Mouse (Mus musculus) layer of hippocampus, adult 9-10 months (tissue): Measurements from ENCODE around the gene Lamc3.

Source experiments
- DNase-seq: peaks from one replicate; pipeline ENCODE4 v3.0.0; 2022; ENCODE audit warnings: low spot score

Gene Lamc3

DNA sequence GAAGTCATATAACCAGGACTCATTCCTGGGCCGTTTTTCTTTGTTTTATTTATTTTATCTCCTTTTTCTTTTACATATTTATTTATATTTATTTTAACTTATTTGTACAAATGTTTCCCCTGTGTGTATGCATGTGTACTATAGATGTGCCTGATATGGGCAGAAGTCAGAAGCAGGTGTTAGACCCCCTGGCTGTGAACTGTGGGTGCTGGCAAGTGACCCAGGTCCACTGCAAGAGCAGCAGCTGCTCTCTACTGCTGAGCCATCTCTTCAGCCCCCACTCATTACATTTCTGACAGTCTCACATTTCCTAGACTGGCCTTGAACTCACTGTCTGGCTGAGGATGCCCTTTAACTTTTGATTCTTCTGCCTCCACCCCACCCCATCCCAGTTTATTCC, 51.2 kb downstream of the Lamc3 start:
- DNase-seq: no peak

DNA sequence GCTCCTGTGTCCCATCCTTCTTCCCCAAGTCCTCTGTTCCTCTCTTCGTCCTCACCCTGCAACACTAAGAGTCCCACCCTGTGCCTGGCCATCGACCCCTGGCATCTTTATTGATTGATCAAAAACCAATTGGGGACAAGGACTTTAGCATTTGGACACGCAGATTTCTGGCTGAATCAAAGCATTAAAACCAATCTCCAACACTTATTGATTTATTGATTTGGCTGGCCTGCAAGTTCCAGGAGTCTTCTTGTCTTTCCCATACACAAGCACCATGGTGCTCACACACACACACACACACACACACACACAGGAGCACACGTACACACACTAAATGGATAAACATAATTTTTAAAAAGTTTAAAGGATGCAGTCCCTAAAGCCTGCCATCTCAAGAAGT, 55.9 kb downstream of the Lamc3 start:
- DNase-seq: no peak

DNA sequence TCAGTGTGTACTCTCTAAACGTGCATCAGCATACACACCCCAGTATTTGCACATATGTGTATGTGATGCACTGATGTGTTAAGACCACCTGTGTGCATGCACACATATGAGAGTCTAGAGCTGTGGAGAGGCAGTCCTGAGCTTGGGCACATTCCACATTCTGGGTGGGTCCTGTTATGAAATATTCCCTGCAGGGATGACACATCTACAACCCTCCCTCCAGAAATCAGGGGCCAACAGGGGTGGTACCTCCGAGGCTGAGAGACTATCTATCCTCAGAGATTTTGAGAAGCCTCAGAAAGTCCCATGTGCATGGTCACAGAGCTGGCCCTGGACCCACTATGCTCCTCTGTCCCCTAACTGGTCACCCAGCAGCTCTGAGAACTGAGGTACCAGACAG, 58.5 kb downstream of the Lamc3 start:
- DNase-seq: no peak

DNA sequence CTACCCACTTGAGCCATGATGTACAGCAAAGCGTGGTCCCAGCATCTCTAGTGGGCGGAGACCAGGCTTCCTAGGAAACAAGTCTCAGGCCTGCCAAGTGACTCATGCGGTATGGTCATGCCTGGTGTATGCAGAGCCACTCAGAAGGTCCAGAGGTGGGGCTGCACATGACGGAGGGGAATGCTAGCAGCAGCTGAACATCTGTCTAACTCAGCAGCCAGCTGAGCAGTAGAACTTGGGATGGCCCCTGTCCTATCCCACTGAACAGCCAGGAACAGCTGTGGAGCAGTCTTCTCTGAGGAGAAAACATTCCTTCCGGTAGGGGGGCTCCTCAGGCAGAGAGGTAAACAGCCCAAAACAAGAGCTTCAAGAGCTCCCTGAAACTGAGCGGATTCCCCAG, 61.3 kb downstream of the Lamc3 start:
- no peak for DNase-seq

DNA sequence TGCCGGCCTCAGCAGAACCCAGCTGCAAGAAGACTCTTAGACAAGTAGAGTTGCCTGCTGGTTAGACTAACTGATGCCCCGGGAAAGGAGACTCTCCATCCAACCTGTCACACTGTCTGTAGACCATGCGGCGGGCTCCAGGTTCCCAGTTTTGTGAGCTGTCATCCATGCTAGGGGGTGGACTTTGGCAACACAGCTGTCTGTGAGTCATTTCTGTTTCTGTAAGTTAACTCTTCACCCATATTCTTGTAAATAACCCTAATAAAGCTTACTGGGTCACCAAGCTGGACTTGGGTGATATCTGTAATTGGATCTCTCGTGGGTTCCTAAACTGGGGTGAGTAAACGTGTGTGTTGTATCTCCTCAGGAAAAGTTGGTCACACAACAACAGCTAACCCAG, 61.7 kb downstream of the Lamc3 start:
- no peak for DNase-seq

DNA sequence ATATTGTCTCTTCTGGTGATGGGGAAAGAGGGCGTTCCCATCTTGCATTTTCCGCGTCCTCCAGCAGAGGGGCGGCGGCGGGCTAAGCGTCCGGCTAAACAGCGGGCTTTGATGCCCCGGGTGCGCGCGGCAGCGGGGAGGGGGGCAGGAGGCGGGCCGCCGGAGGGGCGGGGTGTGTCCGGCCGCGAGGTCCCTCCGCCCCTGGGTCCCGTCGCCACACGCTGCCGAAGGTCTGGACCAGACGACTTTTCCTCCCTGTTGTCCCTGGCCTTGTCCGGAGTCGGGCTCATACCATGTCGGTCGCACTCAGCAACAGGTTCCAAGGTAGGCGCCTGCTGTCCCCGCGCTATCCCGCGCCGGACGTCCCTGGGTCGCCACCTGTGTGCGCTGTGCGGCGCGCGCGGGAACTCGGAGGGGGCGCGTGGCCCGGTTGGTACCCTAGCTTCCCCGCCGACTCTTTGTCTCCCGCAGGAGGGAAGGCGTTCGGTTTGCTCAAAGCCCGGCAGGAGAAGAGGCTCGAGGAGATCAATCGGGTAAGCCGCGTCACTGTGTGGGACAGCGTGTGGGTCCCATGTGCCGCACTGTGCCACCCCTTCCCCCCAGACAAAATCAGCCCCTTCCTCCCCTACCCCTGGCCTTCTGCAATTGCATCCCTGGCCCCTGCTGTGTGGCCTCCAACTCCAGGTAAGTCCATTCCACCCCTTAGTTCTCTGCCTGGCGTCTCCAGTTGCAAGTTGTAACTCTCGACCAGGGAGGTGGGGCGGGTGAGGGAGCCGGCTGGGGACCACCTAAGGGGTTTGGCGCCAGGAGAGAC, 63.2 kb downstream of the Lamc3 start, which contains the start of gene Aif1l:
Gene Aif1l (plus strand): TSS at position 82 of the 814 bp plus-strand sequence.
- no peak for DNase-seq

DNA sequence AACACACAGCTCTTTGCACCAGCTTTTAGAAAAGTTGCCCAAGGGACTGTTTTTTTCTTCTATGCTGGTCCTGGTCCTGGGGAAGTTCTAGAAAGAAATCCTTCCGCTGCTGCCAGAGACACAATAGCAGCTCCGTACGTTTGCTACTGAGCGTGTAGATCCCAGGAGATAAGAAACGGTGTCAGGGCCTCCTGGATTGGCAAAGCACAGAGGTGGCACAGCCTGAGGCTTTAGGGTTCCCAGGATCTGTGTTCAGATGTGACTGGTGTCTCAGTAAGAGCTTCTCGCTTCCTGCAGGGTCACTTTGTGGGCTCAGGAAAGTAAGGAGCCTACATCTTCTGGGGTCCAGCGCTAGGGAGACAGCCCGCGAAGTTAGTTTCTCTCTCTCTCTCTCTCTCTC, 63.9 kb downstream of the Lamc3 start:
- DNase-seq: no peak

DNA sequence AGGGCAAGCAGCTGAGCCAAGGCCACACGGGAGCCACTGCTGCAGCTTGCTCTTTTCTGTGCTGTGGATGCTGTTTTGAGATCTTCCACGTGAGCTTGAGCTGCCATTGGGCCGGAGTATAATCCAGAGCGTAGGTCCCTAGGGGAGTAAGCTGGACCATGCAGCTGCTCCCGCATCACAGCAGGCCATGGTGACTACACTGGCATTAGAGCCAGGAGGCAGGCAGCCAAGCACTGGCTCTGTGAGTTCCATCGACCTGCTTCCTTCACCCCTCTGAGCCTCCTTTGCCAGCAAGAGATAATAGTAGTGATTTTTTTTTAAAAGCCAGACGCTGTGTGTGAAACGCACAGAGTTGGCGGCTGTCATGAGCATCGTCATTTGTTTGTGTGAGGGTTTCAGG, 65.1 kb downstream of the Lamc3 start:
- no peak for DNase-seq

DNA sequence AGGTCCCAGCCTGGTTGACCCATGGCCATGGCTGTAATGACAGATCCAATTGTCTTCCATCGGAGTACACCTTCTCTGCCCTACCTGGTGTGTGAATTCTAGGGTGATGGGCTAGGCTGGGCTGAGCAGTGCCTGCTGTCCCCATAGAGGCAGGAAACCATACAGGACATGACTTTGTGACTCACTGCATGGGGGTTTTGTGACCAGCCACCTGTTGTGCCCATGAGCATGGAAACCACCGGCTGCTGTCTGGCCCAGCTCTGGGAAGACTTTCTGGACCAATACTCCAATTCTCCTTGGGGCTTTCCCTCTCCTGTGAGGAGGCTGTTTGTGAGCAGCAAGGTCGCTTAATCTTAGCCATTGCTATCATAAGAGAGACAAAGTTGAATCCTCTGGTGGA, 65.6 kb downstream of the Lamc3 start:
- DNase-seq: no peak

DNA sequence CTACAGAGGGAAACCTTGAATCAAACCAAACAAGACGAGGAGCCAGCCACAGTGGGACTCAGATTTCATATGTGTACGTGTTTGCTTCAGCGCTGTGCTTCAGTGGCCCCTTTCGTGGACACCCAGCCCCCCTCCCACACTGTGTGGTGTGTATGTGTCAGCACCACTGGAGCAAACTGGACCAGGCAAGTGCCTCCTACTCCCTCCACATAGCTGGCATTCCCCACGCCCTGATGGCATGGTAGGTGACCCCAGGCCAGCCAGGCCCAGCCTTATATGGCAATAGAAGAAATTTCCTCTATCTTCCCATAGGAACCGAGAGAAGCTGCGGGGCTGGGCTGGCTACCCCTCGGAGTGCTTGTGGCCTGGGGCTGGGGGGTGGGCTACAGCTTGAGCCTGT, 66.6 kb downstream of the Lamc3 start:
- no peak for DNase-seq

DNA sequence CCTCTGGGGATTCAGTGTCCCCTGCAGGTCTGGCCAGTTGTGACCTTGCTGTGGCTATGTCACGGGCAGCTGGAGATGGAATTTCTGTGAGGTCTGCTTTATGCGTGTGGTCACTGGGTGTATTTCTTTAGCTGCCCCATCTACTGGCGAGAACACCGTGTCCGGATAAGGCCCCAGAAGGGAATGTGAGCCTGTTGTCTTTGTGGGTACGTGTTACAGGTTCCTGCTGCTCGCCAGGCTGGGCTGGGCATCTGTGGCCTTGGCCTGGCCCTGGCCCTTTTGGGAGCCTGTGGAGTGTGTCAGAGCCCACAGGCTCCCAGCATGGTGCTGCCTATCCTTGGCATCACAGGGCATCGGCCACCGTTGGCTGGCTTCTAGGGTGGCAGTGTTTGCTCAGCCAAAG, 67.7 kb downstream of the Lamc3 start:
- DNase-seq: no peak

DNA sequence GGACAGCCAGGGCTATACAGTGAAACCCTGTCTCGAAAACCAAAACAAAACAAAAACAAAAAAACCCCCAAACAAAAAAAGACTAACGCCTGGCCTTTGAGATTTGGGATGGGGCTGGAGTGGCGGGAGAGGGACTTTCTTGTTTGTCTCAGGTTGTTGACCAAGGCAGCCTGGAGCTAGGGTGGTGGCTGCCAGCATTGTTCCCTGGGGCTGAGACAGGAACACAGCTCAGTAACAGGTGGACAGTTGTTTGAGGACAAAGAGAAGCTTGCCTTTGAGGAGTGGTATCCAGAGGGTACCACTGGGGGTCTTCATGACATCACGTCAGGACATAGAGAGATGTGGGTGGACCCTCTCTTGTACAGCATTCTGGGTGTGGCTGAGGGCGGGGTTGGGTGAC, 68.6 kb downstream of the Lamc3 start:
- no peak for DNase-seq

DNA sequence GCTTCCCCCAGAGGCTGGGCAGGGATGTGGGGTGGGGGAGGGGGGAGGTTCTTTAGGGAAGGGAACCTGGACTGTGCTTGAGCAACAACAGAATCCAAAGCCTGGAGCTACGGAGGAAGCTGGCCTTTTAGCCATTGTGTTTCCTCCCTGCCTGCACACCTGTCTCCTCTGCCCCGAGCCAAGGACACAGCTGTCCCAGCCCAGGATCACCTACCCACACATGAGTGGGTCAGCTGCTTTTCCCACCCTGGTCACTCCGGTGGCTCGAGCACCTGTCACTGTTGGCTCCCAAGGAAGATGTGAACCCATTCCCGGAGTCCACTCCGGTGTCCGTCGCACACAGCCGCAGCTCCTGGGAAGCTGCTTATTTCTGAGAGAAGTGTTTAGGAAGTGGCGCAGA, 70.1 kb downstream of the Lamc3 start:
- no peak for DNase-seq

DNA sequence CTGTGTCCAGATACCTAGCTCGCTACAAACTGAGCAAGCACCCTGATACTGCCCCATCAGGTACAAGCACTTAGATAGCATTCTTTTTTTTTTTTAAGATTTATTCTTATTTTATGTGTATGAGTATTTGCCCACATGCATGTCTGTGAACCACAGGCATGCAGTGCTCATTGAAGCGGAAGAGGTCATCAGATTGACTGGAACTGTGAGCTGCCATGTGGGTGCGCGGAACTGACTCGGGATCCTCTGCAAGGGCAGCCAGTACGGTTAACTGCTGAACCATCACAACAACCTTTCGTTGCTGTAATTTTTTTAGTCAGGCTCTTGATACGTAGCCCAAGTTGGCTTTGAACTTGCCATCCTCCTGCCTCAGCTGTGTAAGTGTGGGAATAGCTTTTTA, 73.9 kb downstream of the Lamc3 start:
- no peak for DNase-seq

DNA sequence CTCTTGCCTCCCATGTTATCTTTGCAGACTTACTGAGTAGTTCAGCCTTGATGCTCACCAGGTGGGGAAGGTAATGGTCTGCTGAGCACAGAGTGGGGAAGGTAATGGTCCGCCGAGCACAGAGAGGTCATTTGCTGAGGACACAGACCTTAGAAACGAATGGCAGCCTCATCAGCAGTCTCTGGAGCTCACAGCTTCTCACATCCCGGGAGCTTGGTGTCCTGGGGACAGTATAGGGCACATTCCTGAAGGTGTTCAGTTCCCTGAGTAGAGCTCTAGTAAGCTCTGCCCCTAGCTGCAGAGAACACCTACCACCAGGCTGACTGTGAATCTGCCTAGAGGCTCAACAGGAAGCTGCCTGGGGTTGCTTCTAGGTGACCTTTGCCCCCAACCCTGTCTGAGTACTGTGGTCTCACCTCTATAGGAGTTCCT, 74.7 kb downstream of the Lamc3 start:
- no peak for DNase-seq

DNA sequence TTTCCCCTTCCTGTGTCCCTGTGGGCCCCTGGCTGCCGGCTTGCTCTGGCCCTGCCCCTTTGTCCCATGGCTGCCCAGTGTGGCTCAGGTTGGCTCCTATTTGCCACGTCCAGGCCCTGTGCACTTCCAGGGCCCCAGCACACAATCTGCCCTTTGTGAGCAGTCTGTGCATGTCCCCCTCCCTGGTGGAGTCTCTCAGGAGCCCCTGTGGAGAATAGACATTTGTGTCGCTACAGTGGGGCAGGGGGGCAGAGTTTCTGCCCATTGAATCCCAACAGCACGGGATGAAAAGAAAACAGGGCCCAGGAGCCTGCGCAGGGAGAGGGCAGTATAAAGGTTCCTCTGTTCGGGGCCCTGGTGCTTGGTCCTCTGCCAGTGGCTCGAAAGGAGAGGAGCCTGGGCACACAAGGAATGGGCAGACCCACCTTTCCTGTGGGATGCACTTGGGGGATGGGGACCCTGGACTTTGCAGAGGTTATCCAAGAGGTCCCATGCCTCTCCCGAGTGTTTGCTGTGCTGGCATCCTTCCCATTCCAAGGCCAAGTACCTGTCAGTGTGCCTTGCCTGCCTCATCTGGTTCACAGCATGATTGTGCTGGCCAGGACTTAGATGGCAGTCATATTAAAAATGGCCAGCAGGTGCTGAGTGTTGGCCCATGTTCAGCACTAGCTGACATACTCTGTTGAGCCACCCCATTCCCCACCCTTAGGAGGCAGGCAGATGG, 75.6 kb downstream of the Lamc3 start:
- peak; percentile 32 for DNase-seq

DNA sequence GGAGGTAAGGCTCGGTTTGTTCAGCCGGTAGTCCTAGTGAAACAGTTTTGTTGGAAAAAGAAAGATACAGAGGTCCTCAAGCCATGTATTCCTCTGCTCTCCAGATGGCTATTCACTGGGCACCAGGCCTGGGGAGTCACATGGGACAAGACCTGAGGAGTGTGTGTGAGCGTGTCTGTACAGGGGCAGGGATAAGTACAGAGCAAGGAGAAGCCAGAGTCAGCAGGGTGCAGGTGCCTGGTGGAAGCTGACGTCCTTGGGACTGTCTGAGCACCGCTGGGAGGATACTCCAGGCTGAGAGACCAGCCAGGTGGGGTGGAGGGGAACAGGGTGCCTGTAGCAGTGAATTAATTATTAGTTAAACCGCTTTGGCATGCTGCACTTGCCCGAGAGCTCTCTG, 76.4 kb downstream of the Lamc3 start:
- DNase-seq: no peak

DNA sequence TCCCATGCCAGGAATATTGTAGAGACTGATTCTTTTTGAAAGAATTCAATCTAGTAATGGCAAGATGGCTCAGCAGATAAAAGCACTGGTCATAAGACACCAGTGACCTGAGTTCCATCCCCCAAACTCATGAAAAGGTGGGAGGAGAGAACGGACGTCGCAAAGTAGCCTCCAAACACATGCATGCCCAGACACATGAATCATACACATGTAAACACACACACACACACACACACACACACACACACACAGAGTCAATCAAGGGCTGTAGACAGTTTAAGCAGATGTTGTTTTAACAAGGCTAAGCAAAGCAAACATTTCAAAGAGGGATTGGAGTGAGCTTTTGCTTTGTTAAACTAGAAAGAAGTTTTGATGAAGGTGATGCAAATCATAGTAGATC, 77.1 kb downstream of the Lamc3 start:
- no peak for DNase-seq

DNA sequence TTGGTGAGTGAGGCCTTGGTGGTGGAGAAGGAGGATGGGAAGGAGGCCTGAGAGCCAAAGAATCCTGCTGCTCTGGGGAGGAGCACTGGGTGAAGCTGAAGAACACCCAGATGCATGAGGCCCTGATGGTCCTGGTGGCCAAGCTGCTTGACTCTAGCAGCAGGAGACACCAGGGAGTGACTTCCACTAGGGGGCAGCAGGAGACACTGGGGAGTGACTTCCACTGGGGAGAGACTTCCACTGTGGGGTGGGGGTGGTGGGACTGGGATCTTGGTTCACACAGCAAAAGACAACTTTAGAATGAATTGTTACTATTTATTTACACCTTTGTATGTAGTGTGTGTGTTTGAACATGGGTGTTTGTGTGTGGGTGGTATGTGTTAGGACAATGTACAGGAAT, 78.0 kb downstream of the Lamc3 start:
- no peak for DNase-seq

DNA sequence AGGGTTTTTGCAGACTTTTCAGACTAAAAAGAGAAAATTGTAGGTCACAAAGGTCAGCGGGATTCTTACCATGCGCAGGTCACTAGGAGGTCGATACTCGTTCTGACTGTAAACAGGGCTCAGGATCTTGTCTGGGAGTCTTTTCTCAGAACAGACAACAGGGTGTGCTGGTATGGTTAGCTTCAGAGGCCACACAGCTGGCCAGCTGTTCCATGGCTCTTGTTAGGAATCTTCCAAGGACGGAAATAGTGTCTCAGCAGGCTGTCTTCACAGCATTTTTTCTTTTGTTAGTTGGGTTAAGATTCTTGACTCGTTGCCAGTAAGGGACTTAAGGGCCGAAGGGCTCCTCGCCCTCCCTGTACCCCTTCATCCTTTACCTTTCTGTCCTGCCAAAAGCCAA, 79.7 kb downstream of the Lamc3 start:
- DNase-seq: no peak

DNA sequence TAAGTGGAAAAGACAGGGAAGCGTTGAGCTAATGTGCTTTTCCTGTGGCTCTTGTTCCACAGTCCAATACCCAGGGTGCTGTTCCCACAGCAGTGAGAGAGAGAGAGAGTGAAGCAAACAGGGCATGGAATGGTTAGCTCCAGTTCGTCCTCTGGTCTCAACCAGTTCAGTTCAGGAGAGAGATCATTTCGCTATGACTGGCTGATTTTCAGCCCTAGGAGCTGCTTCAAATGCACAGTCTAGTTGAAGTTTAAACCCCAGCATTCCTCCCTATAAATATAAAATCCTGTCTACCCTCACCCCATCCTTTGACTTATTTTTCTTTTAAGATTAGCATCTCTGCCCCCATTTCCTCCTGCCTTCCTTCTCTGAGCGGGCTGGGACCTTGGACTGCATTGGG, 85.5 kb downstream of the Lamc3 start:
- DNase-seq: no peak

DNA sequence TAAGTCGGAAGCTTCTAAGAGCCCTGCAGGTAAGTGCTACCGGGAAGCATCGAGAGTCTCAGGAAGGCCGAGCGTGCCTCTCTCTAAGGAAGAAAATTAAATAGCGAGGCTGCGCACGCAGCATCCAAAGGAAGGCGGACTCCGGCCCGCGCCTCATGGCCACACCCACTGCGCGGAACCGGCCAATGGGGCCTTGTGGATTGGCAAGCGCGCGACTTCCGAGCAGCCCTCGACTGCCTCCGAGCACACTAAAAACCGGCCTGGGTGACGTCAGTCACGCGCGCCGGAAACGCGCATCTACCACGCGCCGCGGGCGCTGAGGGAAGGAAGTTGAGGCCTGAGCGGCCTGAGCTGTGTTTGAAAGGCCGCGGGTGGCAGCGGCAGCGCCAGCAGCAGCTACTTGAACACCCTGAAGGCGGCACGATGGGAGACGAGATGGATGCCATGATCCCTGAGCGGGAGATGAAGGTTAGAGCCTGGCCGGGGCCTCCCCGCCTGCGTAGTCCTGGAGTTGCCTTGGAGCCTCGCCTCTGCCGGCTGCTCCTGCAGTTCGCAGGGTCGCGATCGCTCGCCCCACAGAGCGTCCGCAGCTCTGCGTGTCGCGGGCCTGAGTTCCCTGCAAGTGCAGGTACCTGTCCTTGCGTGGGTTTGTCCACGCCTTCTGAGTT, 87.2 kb downstream of the Lamc3 start, which contains the start of gene Nup214:
Gene Nup214 (plus strand): TSS at position 296 of the 668 bp plus-strand sequence.
- DNase-seq: peak; percentile 96

DNA sequence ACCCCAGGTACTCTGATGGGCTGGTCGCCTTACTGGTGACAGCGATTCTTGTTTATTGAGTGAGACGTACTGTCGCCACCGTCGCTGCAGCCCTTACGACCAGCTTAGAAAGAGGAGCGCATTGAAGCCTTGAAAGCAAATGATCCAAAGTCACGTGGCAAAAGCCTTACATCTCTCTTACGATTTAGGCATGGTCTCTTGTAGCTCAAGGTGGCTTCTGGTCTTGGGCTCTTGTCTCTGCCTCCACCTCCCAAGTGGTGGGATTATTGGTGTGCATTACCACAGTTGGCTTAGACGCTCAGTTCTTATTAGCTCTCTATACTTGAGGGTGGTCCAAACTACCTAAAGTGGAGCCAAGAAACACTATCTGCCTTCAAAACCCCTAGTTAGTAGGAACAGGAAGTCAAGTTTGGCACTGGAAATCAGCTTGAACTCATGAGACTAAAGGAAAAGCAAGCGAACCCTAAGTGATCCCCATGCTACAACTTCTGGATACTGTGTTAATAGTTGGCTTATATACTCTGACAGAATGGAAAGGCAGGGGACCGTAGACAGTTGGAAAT, 87.8 kb downstream of the Lamc3 start:
- DNase-seq: no peak
